In genomic region chr15:90619736-90620135, GRCm38 (mm10) we compare ENCODE assay signal across 32 mouse cellular contexts. TPM values are rescaled to one million over a fixed set of nuclear protein-coding genes. Genes with fewer than 3 reads are reported as not detected.
"Had no signal": no experiment of that assay in that cellular context is flagged by ENCODE, and none has a peak within 500 bp of the region (broad histone marks: within the 10 kb centered on the region; RNA-seq: fewer than 3 reads in every experiment).

No protein-coding gene starts in this region.

- H3K9ac ChIP-seq: limb, embryonic 12.5 days; limb, embryonic 13.5 days; limb, embryonic 15.5 days; liver, embryonic 12.5 days; liver, embryonic 13.5 days; liver, embryonic 14.5 days; liver, embryonic 15.5 days; liver, postnatal 0 days; lung, embryonic 15.5 days; midbrain, embryonic 12.5 days; midbrain, embryonic 13.5 days; midbrain, embryonic 15.5 days; neural tube, embryonic 12.5 days had no signal

- ATAC-seq: liver, embryonic 12.5 days; liver, postnatal 0 days; midbrain, embryonic 13.5 days; midbrain, embryonic 15.5 days; midbrain, embryonic 16.5 days had no signal

- DNase-seq: left cerebral cortex, postnatal 4 days; liver, embryonic 13.5 days; liver, postnatal 0 days; lung, adult 18-20 months; lung, adult 2 months; lung, postnatal 10 days; lung, postnatal 14 days; lung, postnatal 36 days; lung, postnatal 4 days; midbrain, embryonic 14.5 days had no signal

- H3K4me3 ChIP-seq: left cerebral cortex, adult 2 months; limb, embryonic 12.5 days; limb, embryonic 13.5 days; limb, embryonic 15.5 days; liver, embryonic 12.5 days; liver, embryonic 13.5 days; liver, embryonic 15.5 days; lung, embryonic 15.5 days; megakaryocyte, embryonic 14.5 days; midbrain, embryonic 10.5 days; midbrain, embryonic 12.5 days; midbrain, embryonic 13.5 days; midbrain, embryonic 15.5 days; myocyte; neural tube, embryonic 12.5 days had no signal

- H3K27me3 ChIP-seq: limb, embryonic 12.5 days; limb, embryonic 13.5 days; limb, embryonic 15.5 days; liver, embryonic 12.5 days; liver, embryonic 13.5 days; liver, embryonic 15.5 days; lung, embryonic 15.5 days; megakaryocyte, embryonic 14.5 days; midbrain, embryonic 12.5 days; midbrain, embryonic 13.5 days; midbrain, embryonic 15.5 days; neural tube, embryonic 12.5 days had no signal

- H3K4me1 ChIP-seq: limb, embryonic 12.5 days; limb, embryonic 13.5 days; limb, embryonic 15.5 days; liver, embryonic 12.5 days; liver, embryonic 13.5 days; liver, embryonic 15.5 days; lung, embryonic 15.5 days; megakaryocyte, embryonic 14.5 days; midbrain, embryonic 10.5 days; midbrain, embryonic 12.5 days; midbrain, embryonic 13.5 days; midbrain, embryonic 15.5 days; neural tube, embryonic 12.5 days had no signal

- H3K36me3 ChIP-seq: limb, embryonic 12.5 days; limb, embryonic 13.5 days; limb, embryonic 15.5 days; liver, embryonic 12.5 days; liver, embryonic 13.5 days; liver, embryonic 15.5 days; lung, embryonic 15.5 days; midbrain, embryonic 10.5 days; midbrain, embryonic 12.5 days; midbrain, embryonic 13.5 days; midbrain, embryonic 15.5 days; neural tube, embryonic 12.5 days had no signal

- H3K4me2 ChIP-seq: limb, embryonic 12.5 days; limb, embryonic 13.5 days; limb, embryonic 15.5 days; liver, embryonic 11.5 days; liver, embryonic 12.5 days; liver, embryonic 13.5 days; liver, embryonic 15.5 days; lung, embryonic 15.5 days; midbrain, embryonic 11.5 days; midbrain, embryonic 12.5 days; midbrain, embryonic 13.5 days; midbrain, embryonic 15.5 days; neural tube, embryonic 12.5 days had no signal

- H3K9me3 ChIP-seq: limb, embryonic 12.5 days; limb, embryonic 13.5 days; limb, embryonic 15.5 days; liver, embryonic 12.5 days; liver, embryonic 13.5 days; liver, embryonic 15.5 days; lung, embryonic 15.5 days; midbrain, embryonic 10.5 days; midbrain, embryonic 12.5 days; midbrain, embryonic 13.5 days; midbrain, embryonic 15.5 days; neural tube, embryonic 12.5 days had no signal

- H3K27ac ChIP-seq: left cerebral cortex, adult 2 months; limb, embryonic 12.5 days; limb, embryonic 13.5 days; limb, embryonic 15.5 days; liver, embryonic 12.5 days; liver, embryonic 13.5 days; liver, embryonic 14.5 days; liver, embryonic 15.5 days; lung, embryonic 15.5 days; macrophage; midbrain, embryonic 10.5 days; midbrain, embryonic 12.5 days; midbrain, embryonic 13.5 days; midbrain, embryonic 15.5 days; neural tube, embryonic 12.5 days had no signal

RNA-seq across cellular contexts. Expression of gene Cpne8, which starts 59.5 kb away (rescaled TPM):
- total RNA-seq: megakaryocyte progenitor cell, adult 5-6 weeks; megakaryocyte-erythroid progenitor cell, adult 5-6 weeks; monocyte, adult 5-6 weeks had no signal
